Mouse (Mus musculus) induced T-regulatory cell, adult 2 months (primary cell): ENCODE data around the gene Asb18.

Experiments used
- DNase-seq: peaks from one replicate; pipeline ENCODE4 v3.0.0-alpha.2; 2012; ENCODE audit warnings: low read depth

Gene Asb18

DNA sequence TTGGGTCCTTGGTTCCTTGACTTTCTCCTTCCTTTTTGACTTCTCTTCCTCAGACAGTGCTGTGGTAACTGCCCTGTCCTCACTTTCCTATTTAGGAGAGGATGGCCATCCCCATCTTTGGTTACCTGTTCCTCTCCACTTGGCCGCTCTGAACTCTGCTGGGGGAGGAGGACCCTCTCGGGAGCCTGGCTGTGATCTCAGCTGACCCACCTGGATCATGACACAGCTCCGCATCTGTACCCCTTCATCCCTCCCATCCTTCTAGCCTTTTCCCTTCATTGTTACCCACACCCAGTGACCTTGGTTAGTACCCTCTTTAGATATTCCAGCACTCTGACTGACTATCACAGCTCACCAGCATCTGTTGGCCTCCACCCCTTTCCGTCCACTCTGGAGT lies 44.8 kb downstream of the Asb18 start:
- no peak for DNase-seq

GRCm38 (mm10) chr1:89969072-89969713 lies 45.3 kb downstream of the Asb18 start:
- DNase-seq: no peak

GRCm38 (mm10) chr1:89968111-89968851 lies 46.2 kb downstream of the Asb18 start:
- no peak for DNase-seq

- no peak for DNase-seq
Measured at GRCm38 (mm10) chr1:89967585-89967984, 46.9 kb downstream of the Asb18 start.

GRCm38 (mm10) chr1:89964426-89964825 lies 50.0 kb downstream of the Asb18 start:
- DNase-seq: no peak

- DNase-seq: no peak
Measured at GRCm38 (mm10) chr1:89963296-89963695, 51.2 kb downstream of the Asb18 start.

DNA sequence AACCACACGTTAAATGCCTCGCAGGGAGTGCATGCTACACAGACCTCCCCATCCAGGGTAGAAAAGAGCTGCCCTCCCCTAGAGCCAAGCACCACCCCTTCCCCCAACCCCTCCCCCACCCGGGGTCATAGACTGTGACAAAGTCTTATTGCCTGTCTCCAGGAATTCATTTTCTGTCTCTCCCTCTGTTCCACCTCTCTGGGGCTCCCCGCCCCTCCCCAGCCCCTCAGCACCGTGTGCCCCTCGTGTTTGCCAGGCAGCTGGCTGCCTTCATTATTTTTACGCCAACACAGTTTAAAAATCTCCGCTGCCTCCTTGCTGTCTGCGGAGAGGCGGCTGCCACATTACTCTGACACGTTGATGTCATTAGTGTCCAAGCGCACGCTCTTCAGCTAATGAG lies 52.4 kb downstream of the Asb18 start:
- DNase-seq: no peak

GRCm38 (mm10) chr1:89959393-89959792 lies 55.1 kb downstream of the Asb18 start:
- DNase-seq: no peak

DNA sequence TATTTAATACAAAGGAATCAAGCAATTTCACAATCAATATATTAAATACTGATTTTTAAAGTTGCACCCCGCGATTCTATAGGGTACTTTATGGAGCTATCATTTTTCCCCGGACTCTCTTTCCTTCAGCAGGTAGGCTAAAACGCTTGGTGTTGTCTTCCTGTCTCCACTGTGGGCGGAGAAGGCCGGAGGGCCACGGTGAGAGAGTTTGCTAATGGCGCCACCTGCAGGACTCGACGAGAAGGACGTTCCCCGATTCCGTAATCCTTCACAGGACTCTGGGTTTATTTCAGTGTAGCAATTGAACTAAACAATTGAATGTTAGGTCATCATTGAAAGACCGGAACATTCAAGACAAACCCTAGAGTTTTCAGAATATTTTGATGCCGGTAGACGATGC lies 71.3 kb downstream of the Asb18 start:
- DNase-seq: peak; percentile 54

GRCm38 (mm10) chr1:89942395-89942976 lies 72.0 kb downstream of the Asb18 start:
- no peak for DNase-seq

DNA sequence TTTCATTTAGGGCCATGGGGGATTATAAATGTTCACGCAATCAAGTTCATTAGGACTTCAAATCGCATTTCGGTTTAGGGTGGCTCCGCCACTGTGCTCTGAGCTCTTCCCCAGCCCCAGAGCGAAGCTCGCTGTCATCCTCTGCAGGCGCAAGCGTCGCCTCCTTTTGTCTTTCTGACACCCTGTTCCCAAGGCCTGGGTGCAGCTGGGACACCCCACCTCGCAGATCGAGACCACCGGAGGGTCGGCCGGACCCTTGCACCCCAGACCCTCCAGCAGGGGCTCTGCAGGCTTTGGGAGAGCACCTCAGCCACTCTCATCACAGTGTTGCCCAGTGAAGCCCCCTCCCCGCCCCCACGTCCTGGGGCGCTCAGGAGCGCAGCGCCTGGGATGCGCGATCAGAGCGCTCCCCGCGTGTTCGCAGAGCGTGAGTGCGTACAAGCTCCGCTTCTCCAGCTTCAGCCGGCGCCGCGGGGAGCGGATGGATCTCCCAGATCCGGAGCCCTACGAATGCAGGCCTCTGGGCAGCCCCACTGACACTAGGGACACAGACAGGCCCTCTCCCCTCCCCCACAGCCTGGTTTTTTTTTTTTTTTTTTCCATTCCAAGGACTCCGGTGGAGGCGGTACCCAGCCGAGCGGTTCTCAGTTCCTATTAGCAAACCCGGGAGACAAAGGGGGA lies 72.6 kb downstream of the Asb18 start:
- no peak for DNase-seq

DNA sequence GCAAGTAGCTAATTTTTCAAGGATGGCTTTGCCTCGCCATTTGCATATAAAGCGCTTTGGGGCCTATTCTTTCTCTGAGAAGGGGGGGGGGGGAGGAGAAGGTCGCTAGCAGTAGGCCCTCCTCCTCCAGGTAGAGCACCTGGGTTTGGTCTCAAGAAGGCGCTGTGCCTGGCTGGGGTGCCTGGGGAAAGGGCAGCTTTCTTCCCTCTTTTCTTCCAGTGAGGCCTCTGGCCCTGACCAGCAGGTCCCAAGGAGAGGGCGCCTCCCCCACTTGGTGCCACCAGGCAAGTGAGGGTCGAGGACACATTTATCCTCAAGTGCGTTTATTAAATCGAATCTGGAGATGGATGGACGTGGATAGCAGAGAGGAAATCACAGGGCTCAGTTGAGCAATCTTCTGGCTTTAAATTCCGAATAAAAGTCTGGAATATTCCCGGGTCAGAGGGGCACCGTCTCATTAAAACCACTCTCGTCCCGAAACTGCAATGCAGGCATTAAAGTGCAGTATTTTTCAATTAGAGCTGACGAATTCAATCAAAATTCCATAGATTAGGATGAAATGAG lies 73.4 kb downstream of the Asb18 start:
- no peak for DNase-seq

GRCm38 (mm10) chr1:89939981-89940726 lies 74.3 kb downstream of the Asb18 start:
- DNase-seq: peak; percentile 42

DNA sequence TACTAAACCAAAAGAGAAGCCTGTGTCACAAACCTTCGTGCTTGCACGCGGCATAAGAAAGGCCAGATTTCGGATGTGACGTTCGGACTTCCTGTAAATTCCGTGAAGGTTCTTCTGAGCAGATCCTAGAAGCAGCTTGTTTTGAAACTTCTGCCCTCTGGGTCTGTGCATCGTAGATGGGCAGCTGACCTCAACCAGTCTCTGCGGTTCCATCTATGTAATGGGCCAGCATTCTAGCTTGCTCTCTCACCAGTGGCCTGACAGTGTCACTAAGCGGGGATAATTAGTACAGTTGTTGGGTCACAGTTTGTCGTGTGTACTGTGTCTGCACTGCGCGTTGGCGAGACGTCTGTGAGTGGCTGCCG lies 74.9 kb downstream of the Asb18 start:
- no peak for DNase-seq

DNA sequence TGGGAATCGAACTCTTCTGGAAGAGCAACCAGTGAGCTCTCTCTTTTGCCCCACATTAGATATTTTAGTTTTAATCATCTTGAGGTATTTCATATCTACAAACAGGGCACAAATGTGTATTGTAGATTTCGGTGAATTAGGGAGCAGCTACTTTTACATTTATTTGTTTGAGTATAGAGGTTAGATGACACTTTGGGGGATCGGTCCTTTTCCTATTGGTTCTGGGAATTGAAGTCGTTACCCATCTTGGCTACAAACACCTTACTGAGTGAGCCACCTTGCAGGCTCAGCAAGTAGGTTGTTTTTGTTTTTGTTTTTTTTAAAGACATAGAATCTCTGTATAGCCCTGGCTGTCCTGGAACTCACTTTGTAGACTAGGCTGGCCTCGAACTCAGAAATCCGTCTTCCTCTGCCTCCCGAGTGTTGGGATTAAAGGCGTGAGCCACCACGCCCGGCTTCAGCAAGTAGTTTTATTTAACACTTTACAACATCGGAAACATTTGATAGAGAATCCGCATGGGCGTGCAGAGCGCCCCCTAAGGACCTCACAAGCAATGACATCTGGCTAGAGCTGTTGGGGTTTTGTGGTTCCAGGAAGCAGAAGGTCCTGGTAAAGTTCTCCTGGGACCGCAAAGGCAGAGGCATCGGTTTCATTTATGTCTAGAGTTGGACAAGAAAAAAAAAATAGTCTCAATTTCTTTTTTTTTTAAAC lies 75.4 kb downstream of the Asb18 start:
- no peak for DNase-seq

GRCm38 (mm10) chr1:89935493-89936348 lies 78.7 kb downstream of the Asb18 start:
- no peak for DNase-seq

DNA sequence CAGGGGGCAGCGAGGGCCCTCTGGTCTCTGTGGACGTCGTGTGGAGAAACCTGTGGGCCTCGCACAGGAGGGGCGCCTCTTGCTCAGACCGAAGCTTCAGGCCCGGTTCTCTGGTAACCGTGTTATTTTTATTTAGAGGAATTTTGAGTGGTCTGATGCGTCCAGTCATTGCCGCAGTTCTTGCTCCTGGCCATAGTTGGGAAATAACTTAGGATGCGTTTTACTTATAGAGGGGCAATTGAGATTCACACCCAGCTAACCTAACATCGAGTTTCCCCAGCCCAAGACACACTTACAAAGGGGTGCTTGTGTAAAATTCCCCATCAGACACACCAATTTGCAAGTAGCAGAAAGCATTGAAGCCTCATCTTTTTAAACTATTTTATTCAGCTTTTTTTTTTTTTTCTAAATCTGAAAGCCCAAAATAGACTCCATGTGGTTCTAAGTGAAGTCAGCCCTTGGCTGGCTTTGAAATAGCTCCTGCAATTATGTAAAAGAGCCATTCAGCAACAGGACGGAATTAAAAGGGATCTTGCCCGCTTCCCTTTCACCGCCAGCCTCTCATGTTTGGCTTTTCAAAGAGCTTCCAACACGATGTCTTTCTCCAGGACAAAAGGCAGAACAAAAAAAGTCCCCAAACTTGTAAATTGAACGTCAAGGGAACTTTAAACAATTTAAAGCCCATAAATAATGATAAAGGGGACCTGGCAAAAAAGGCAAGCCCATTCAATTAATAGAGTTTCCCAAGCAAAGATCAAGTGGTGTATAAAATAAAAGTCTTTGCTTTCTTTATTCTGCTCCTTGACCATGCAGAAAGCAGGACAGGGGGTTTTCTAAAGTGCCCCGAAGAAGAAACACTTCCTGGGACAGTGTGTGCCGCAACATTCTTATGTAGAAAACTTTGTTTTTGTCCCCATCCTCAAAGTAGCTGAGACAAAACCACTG lies 79.9 kb downstream of the Asb18 start:
- no peak for DNase-seq

DNA sequence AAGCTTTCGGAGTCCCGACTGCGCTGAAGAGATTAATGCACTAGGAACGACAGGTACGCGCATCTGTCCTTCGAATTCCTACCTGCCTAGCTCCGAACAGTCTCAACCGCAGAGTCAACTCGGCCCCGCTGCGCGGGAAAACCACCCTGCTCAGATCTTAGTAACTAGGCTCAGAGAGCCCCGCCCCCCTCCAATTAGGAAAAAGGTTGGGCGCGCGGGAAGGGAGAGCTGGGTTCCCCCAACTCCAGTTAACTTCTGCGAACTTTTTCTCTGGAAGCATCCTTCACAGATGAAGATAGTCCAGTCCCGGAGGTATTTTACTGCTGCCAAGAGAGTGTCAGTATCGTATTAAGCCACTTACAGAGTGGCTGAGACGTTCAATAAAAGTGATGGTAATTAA lies 80.7 kb downstream of the Asb18 start:
- DNase-seq: no peak

GRCm38 (mm10) chr1:89933028-89933427 lies 81.4 kb downstream of the Asb18 start:
- no peak for DNase-seq
